Mouse (Mus musculus) forebrain, embryonic 12.5 days (tissue): ENCODE measurements around the gene Arhgef38. TPM values are rescaled to one million over a fixed set of nuclear protein-coding genes. Genes with fewer than 3 reads are reported as not detected.

Experiments used
- ATAC-seq: fragments of 200-750 bp; cut with Nextera tagmentation; 2 replicates; pipeline ENCODE4 v1.8.0; 2017; ENCODE audit warnings: moderate TSS enrichment; ENCODE audit not compliant: low FRiP score
- H3K27ac ChIP-seq: fragments of 300-500 bp; sonication (generic); 2 replicates; pipeline ENCODE4 v1.5.1; 2016; ENCODE audit warnings: mild to moderate bottlenecking
- H3K27me3 ChIP-seq: fragments of 300-500 bp; sonication (generic); 2 replicates; pipeline ENCODE4 v1.6.1; 2016; ENCODE audit warnings: mild to moderate bottlenecking
- H3K36me3 ChIP-seq: fragments of 300-500 bp; sonication (generic); replicated peaks from 2 replicates; pipeline ENCODE4 v1.6.1; 2016; ENCODE audit warnings: mild to moderate bottlenecking
- H3K4me1 ChIP-seq: fragments of 300-500 bp; sonication (generic); 2 replicates; pipeline ENCODE4 v1.6.1; 2016
- H3K4me2 ChIP-seq: fragments of 300-500 bp; sonication (generic); 2 replicates; pipeline ENCODE4 v1.6.1; 2016; ENCODE audit warnings: mild to moderate bottlenecking, moderate library complexity
- H3K4me3 ChIP-seq: fragments of 300-500 bp; sonication (generic); replicated peaks from 2 replicates; pipeline ENCODE4 v1.5.1; 2016; ENCODE audit warnings: mild to moderate bottlenecking
- H3K9ac ChIP-seq: fragments of 300-500 bp; sonication (generic); 2 replicates; pipeline ENCODE4 v1.6.1; 2016; ENCODE audit warnings: mild to moderate bottlenecking
- H3K9me3 ChIP-seq: fragments of 300-500 bp; sonication (generic); 2 replicates; pipeline ENCODE4 v1.6.1; 2016
- WGBS: fragments of 180-500 bp; shearing (Covaris S2); methylation state at CpG from one replicate; pipeline ENCODE4 v1.1.7; 2016; 5-methylcytosine and 5-hydroxymethylcytosine counted together
- polyA plus RNA-seq: library from polyadenylated mRNA; unstranded; fragments of >200 nt; fragmentation: Nextera tagmentation; extraction: Ambion mirVana; gene quantifications from 2 replicates; pipeline ENCODE4 v1.2.1, GENCODE M21; 2016

The Arhgef38 gene
- polyA plus RNA-seq, 1 experiment from 2014 or later: 0.10 TPM

- Histone ChIP-seq H3K4me1 (no peaks in the 10 kb centered on the region), H3K4me3 (no peak overlapping the region), H3K27me3 (no peaks in the 10 kb centered on the region), H3K9ac (no peak overlapping the region), H3K4me2 (no peak overlapping the region), H3K9me3 (no peaks in the 10 kb centered on the region), H3K27ac (no peak overlapping the region), H3K36me3 (peaks cover 37% of the 10 kb centered on the region)
- ATAC-seq: no peak
- 89% methylated on average over 4 of the region's 4 CpGs for WGBS
These were observed 126.0 kb downstream of the Arhgef38 start for GRCm38 (mm10) chr3:133108731-133109130.

DNA sequence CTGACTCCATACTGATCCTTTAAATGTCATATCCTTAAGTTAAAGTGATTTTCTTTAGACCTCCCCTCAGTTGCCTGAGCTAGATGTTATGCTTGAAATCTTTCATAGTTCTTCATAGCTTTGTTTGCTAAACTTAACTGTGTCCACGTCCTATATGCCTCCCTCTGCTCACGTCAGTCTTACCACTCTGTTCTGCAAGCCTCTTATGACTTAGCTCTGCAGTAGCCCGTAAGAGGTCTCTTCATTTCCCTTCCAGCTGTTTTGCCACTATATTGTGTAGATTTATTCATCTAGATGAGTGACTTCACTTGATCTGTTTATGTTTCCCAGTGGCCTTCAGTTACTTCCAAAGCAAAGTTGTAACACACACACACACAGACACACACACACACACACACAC, 130.3 kb downstream of the Arhgef38 start:
- Histone ChIP-seq H3K36me3 (peaks cover 65% of the 10 kb centered on the region), H3K4me3 (no peak overlapping the region), H3K9ac (no peak overlapping the region), H3K27me3 (no peaks in the 10 kb centered on the region), H3K4me1 (no peaks in the 10 kb centered on the region), H3K4me2 (no peak overlapping the region), H3K9me3 (no peaks in the 10 kb centered on the region), H3K27ac (no peak overlapping the region)
- no peak for ATAC-seq
- 95% methylated on average over 3 of the region's 3 CpGs for WGBS

- H3K27me3 ChIP-seq: no peaks in the 10 kb centered on the region
- H3K27ac ChIP-seq: no peak overlapping the region
- H3K4me3 ChIP-seq: no peak overlapping the region
- peaks cover 63% of the 10 kb centered on the region for H3K36me3 ChIP-seq
- no peak overlapping the region for H3K9ac ChIP-seq
- no peak for ATAC-seq
- no peaks in the 10 kb centered on the region for H3K4me1 ChIP-seq
- no peak overlapping the region for H3K4me2 ChIP-seq
- 83% methylated on average over 3 of the region's 3 CpGs for WGBS
- no peaks in the 10 kb centered on the region for H3K9me3 ChIP-seq
These were observed 131.0 kb downstream of the Arhgef38 start for GRCm38 (mm10) chr3:133103768-133104167.

- Histone ChIP-seq H3K9ac (no peak overlapping the region), H3K4me2 (no peak overlapping the region), H3K27ac (no peak overlapping the region), H3K36me3 (peaks cover 48% of the 10 kb centered on the region), H3K4me1 (0 out of 2 replicates have a peak, but pooled peaks cover 2% of the 10 kb centered on the region), H3K9me3 (no peaks in the 10 kb centered on the region), H3K27me3 (no peaks in the 10 kb centered on the region), H3K4me3 (no peak overlapping the region)
- ATAC-seq: no peak
- WGBS: 93% methylated on average over 2 of the region's 2 CpGs
These were observed 135.8 kb downstream of the Arhgef38 start for GRCm38 (mm10) chr3:133098909-133099308.

DNA sequence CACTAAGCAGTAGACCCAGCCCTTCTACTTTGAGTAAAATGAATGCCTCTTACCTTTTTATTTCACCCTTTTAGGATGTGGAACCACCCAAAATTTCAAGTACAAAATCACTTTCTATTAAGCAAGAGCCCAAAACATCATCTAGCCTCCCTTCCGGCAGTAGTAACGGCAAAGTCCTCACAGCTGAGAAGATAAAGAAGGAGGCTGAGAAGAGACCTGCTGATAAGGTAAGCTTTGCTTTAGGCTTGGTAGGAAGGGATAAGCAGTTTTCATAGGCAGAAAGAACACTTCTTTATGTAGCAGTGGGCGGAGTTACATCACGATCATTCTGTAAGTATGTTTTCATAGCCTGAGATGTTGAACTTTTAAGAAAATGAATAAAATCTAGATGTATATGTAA, 136.4 kb downstream of the Arhgef38 start:
- Histone ChIP-seq H3K27ac (no peak overlapping the region), H3K4me3 (no peak overlapping the region), H3K4me2 (no peak overlapping the region), H3K9ac (no peak overlapping the region), H3K27me3 (no peaks in the 10 kb centered on the region), H3K4me1 (peaks cover 7% of the 10 kb centered on the region; the same call in 1 of the 2 replicates), H3K9me3 (no peaks in the 10 kb centered on the region), H3K36me3 (peaks cover 43% of the 10 kb centered on the region)
- 93% methylated on average over 4 of the region's 4 CpGs for WGBS
- ATAC-seq: no peak

DNA sequence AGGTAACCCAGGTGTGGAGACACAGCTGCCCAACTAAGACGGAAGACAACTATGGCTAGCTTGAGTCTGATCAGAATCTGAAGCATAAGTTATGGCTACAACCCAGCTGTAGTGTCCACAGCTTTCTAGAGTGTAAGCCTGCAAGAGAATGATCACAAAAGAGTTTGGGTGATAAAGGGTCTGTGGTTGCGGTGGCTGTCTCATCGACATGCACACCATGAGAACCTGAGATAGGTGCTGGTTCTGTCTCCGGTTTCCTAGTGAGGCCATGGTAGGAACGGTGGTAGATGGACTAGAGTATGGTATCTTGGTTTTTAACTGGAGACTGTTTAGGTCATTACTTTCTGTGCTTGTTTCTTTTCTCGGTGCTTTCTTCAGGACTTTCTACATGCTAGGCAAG, 136.8 kb downstream of the Arhgef38 start:
- 96% methylated on average over 6 of the region's 6 CpGs for WGBS
- no peak overlapping the region for H3K4me2 ChIP-seq
- H3K27me3 ChIP-seq: no peaks in the 10 kb centered on the region
- no peak overlapping the region for H3K9ac ChIP-seq
- H3K9me3 ChIP-seq: no peaks in the 10 kb centered on the region
- no peak overlapping the region for H3K27ac ChIP-seq
- ATAC-seq: no peak
- H3K4me3 ChIP-seq: no peak overlapping the region
- H3K4me1 ChIP-seq: peaks cover 11% of the 10 kb centered on the region
- H3K36me3 ChIP-seq: peaks cover 42% of the 10 kb centered on the region

- 82% methylated on average over 1 of the region's 1 CpGs for WGBS
- H3K9ac ChIP-seq: no peak overlapping the region
- H3K36me3 ChIP-seq: peaks cover 19% of the 10 kb centered on the region
- ATAC-seq: no peak
- no peaks in the 10 kb centered on the region for H3K9me3 ChIP-seq
- H3K4me3 ChIP-seq: no peak overlapping the region
- no peak overlapping the region for H3K4me2 ChIP-seq
- no peak overlapping the region for H3K27ac ChIP-seq
- H3K27me3 ChIP-seq: no peaks in the 10 kb centered on the region
- H3K4me1 ChIP-seq: peaks cover 23% of the 10 kb centered on the region
These were observed 140.4 kb downstream of the Arhgef38 start for GRCm38 (mm10) chr3:133094305-133094704.

- no peak for ATAC-seq
- Histone ChIP-seq H3K9ac (no peak overlapping the region), H3K4me1 (peaks cover 30% of the 10 kb centered on the region), H3K4me3 (peak overlapping the region; percentile 90), H3K27ac (no peak overlapping the region), H3K36me3 (peaks cover 8% of the 10 kb centered on the region), H3K27me3 (no peaks in the 10 kb centered on the region), H3K4me2 (peak overlapping the region; percentile 63), H3K9me3 (no peaks in the 10 kb centered on the region)
- WGBS: 95% methylated on average over 1 of the region's 1 CpGs
These were observed 141.8 kb downstream of the Arhgef38 start for GRCm38 (mm10) chr3:133092936-133093335.

GRCm38 (mm10) chr3:133092274-133092853, 142.4 kb downstream of the Arhgef38 start:
- Histone ChIP-seq H3K27ac (peak overlapping the region; percentile 99), H3K9ac (peak overlapping the region; percentile 95), H3K4me1 (peaks cover 30% of the 10 kb centered on the region), H3K4me2 (peak overlapping the region; percentile 63), H3K4me3 (peak overlapping the region; percentile 90), H3K9me3 (no peaks in the 10 kb centered on the region), H3K27me3 (no peaks in the 10 kb centered on the region), H3K36me3 (peaks cover 5% of the 10 kb centered on the region; the same call in 1 of the 2 replicates)
- no peak for ATAC-seq
- 0% methylated on average over 7 of the region's 7 CpGs for WGBS

DNA sequence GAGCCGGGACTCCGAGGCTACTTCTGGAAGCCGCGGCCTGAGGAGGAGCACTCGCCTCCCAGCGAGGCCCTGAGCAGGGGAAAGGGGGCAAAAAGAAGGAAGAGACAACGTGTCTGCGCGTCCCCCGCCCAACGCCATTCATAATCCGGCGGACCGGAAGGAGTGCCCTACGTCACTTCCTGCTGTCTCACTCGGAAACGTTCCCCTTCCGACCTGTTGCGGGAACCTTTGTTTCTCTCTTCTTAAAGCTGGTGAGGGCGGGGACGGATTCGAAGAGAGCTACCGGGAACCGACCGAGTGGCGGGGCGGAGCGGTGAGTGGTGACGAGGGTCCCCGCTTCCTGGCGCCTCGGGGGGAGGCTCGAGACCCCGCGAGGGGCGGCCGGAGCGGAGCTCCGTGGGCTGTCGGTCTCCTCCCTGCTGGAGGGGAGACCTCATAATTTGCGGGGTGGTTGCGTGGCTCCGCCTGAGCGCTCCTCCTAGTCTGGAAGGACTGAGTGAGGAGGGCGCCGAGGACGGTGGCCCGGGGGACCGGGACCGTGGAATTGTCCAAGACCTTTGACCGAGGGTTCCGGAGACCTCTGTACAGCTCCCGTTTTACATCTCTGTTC, 143.0 kb downstream of the Arhgef38 start, which contains the start of the genes Ints12 and Gstcd:
TSS of gene Ints12 (plus strand) at position 177 of the 610 bp plus-strand sequence.
TSS of gene Gstcd (minus strand) at position 370 of the 610 bp plus-strand sequence.
- Histone ChIP-seq H3K4me3 (peak within 1 kb of the TSS; percentile 90), H3K4me1 (peaks cover 30% of the 10 kb centered on the region), H3K36me3 (peaks cover 2% of the 10 kb centered on the region; the same call in 1 of the 2 replicates), H3K9me3 (no peaks in the 10 kb centered on the region), H3K27ac (peak within 1 kb of the TSS; percentile 99), H3K9ac (peak within 1 kb of the TSS; percentile 95), H3K4me2 (peak within 1 kb of the TSS; percentile 63), H3K27me3 (no peaks in the 10 kb centered on the region)
- ATAC-seq: peak; percentile 97
- WGBS: under 1% methylated on average over 53 of the region's 53 CpGs

DNA sequence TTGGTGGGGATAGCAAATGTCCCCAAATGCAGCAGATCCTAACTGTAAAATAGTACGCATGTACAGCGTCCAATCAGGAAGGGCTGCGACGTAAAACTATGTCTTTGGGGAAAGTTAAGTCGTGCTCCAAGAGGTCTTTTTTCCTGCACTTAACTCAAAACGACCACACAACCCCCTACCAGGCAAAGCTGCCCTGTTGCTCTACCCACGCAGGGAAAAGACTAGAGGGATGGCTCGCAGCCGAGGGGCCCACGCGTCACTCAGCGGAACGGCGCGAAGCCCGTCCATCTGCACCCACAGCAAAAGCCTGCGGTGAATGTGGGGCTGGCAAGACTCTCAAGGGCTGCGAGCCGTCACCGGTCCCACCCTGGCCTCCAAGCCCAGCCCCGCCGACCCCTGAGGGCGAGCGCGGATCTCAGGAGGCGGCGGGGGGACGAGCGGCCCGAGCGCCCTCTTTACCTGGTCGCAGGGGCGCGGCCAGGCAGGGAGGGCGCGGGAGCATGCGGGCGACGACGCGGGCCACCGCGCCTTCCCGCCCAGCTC, 143.6 kb downstream of the Arhgef38 start:
- H3K4me1 ChIP-seq: peaks cover 30% of the 10 kb centered on the region
- peak overlapping the region; percentile 90 for H3K4me3 ChIP-seq
- WGBS: under 1% methylated on average over 38 of the region's 44 CpGs
- no peaks in the 10 kb centered on the region for H3K27me3 ChIP-seq
- ATAC-seq: peak; percentile 87
- H3K27ac ChIP-seq: peak overlapping the region; percentile 99
- no peaks in the 10 kb centered on the region for H3K9me3 ChIP-seq
- peak overlapping the region; percentile 63 for H3K4me2 ChIP-seq
- H3K36me3 ChIP-seq: no peaks in the 10 kb centered on the region
- H3K9ac ChIP-seq: peak overlapping the region; percentile 95

- 8% methylated on average over 11 of the region's 11 CpGs for WGBS
- Histone ChIP-seq H3K36me3 (no peaks in the 10 kb centered on the region), H3K4me1 (peaks cover 30% of the 10 kb centered on the region), H3K4me3 (peak overlapping the region; percentile 90), H3K4me2 (peak overlapping the region; percentile 63), H3K9me3 (no peaks in the 10 kb centered on the region), H3K9ac (peak overlapping the region; percentile 95), H3K27me3 (no peaks in the 10 kb centered on the region), H3K27ac (peak overlapping the region; percentile 99)
- no peak for ATAC-seq
These were observed 144.3 kb downstream of the Arhgef38 start for GRCm38 (mm10) chr3:133090247-133091120.
